Mouse (Mus musculus) cerebellum, adult 2 months (tissue): ENCODE data around the gene Cdr2. TPM values are rescaled to one million over a fixed set of nuclear protein-coding genes. Genes with fewer than 3 reads are reported as not detected.
A peak's percentile ranks its signal among the peaks of the same experiment; 100 is the strongest.
"Not testable (repeated sequence)": the region's sequence is repeated elsewhere in the genome, so short reads cannot be mapped to it uniquely, and the experiment has no call there.

Source experiments
- DNase-seq, 2 experiments: peaks; one replicate each; pipeline ENCODE4 v3.0.0; 2021
- H3K27ac ChIP-seq: fragments of 200-500 bp; 2 replicates; pipeline ENCODE4 v1.5.1; 2012; ENCODE audit warnings: low read length, control low read depth, inconsistent platforms; ENCODE audit not compliant: insufficient read depth
- H3K27me3 ChIP-seq: fragments of 200-500 bp; 2 replicates; pipeline ENCODE4 v1.6.1; 2012; ENCODE audit warnings: inconsistent platforms, mild to moderate bottlenecking, low read length, moderate library complexity; ENCODE audit not compliant: control insufficient read depth, insufficient read depth
- H3K4me1 ChIP-seq: fragments of 200-500 bp; 2 replicates; pipeline ENCODE4 v1.6.1; 2011; ENCODE audit warnings: low read length; ENCODE audit not compliant: control insufficient read depth, insufficient read depth
- H3K4me3 ChIP-seq: fragments of 200-500 bp; replicated peaks from 2 replicates; pipeline ENCODE3; 2011; ENCODE audit warnings: mild to moderate bottlenecking, low read depth, low read length, control low read depth; ENCODE audit not compliant: insufficient read depth
- CTCF ChIP-seq: fragments of 200-500 bp; IDR thresholded peaks from 2 replicates; pipeline ENCODE4 v1.5.1; 2011; ENCODE audit warnings: low read depth, mild to moderate bottlenecking, control low read depth, low read length, moderate library complexity, borderline replicate concordance; ENCODE audit not compliant: insufficient read depth
- POLR2A ChIP-seq: fragments of 200-500 bp; IDR thresholded peaks from 2 replicates; pipeline ENCODE4 v1.6.1; 2011; ENCODE audit warnings: low read length, control low read depth, borderline replicate concordance; ENCODE audit not compliant: insufficient read depth
- WGBS: fragments of 180-500 bp; shearing (Covaris S2); methylation state at CpG from one replicate; pipeline ENCODE4 v1.1.7; 2018; 5-methylcytosine and 5-hydroxymethylcytosine counted together
- polyA plus RNA-seq: library from polyadenylated mRNA; depleted of rRNA; stranded (reverse); fragments of >200 nt; gene quantifications from 2 replicates; pipeline ENCODE4 v1.2.3, GENCODE M21; 2012; rRNA removed

Gene Cdr2
- polyA plus RNA-seq = 41.7 and 50.2 TPM in 2 replicates

DNA sequence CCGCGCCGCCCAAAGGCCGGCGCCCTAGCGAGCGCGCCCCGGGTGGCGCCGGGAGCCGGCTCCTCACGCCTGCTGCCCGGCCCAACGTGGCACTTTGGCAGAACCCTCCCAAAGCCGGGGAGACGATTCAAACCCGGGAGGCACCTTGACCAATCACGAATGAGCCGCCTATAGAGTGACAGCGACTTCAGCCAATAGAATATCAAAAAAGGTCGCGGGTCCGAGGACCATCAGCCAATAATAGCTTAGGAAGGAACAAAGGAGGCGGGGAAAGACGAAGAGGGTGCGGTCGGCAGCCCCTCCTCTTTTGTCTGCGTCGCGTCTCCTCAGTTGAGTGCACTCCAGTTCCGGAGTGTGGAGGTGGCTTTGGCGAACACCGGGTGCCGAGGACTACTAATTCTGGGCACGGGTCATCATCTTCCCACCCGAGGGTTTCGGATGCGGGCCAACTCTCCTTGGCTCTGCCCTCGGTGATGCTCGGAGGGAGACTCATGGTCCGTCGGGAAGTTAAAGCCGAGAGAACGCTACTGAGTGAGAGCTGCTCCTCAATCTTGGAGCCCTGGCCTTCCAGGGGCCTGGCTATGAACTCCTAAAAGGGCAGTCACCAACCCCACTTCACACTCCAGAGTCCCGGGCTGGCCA is at the start of gene Cdr2, which contains the start of gene Mfsd13b:
Gene Cdr2 (minus strand): TSS at position 113 of the 642 bp plus-strand sequence.
Gene Mfsd13b (plus strand): TSS at position 310 of the 642 bp plus-strand sequence.
- Histone ChIP-seq H3K27ac (no peak within 1 kb of the TSS), H3K4me1 (no peaks in the 10 kb centered on the region; the same call in 1 of the 2 replicates), H3K27me3 (no peaks in the 10 kb centered on the region), H3K4me3 (peak within 1 kb of the TSS; percentile 74)
- TF ChIP-seq CTCF = no peak
- TF ChIP-seq POLR2A = peak; percentile 16; the same call in 1 of the 2 replicates
- peak; percentile 95 to 96 for DNase-seq
- under 1% methylated on average over 46 of the region's 46 CpGs for WGBS

DNA sequence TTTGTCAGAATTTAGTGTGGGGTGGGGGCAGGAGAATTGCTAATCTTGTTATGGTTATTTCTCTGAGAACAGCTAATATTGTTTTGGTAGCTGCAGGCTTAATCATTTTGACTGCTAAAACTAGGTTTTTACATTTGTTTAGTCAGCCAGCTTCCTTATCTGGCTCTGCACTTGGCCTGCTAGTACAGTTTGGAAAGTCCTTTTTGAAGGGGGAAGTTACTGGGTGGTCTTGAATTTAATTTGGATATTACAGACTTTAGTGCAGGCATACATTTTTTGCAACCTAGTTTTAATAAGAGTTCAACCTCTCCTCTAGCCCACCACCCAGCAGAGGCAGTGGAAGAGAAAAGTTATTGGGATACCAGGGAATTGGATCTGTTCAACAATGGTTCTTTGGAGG is 47.8 kb upstream of the Cdr2 start:
- not testable (repeated sequence) for H3K4me3 ChIP-seq, H3K4me1 ChIP-seq, H3K27me3 ChIP-seq, H3K27ac ChIP-seq, DNase-seq

DNA sequence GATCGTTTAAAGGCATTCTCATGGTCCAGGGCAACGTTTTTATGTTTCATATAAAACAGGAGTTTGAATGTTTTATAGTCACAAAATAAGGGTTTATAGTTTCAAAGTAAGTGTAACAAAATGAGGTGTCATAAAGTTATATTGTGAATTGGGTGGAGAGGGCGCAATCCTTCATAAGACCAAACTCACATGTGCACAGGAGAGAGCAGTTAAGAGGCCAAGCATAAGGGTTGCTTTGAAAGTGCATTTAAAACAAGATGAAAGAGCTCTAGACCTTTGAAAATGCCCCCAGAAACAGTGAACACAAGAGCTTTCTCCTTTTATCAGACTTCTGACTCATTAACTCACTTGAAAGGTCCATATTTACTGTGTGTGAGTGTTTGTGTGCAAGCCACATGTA is 44.2 kb upstream of the Cdr2 start:
- Histone ChIP-seq H3K4me1 (no peaks in the 10 kb centered on the region), H3K4me3 (no peak overlapping the region), H3K27ac (no peak overlapping the region), H3K27me3 (no peaks in the 10 kb centered on the region)
- WGBS = 64% methylated on average over 3 of the region's 3 CpGs
- TF ChIP-seq POLR2A (no peak), CTCF (no peak)
- DNase-seq = no peak

DNA sequence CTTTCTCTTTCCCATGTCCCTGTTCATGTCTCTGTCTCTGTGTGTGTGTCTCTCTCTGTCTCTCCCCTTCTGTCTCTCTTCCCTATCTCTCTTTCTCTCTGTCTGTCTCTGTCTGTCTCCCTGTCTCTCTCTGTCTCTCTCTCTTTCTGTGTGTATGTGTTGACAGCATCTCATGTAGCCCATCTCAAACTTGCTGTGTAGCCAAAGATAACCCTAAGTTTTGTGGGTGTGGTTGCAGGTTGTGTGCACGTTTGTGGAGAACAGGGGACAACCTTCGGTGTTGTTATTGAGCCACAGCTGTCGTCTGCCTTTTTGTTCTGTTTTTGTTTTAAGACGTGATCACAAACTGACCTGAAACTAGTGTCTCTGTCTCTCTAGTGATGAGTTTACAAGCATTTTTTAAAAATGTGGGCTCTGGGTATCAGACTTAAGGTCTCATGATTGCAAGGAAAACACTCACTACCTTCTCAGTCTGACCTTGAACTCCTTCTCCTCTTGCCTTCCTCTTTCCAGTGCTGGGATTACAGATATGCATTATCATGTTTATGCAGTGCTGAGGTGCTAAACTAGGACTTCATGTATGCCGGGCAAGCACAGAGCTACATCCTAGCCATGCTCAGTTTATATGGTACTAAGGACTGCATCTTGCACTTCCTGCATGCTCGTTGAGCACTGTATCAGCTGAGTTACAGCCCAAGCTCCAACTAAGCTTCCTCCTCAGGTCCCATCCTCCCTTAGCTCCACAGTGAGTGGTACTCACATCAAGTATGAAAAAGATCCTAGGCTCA is 43.3 kb upstream of the Cdr2 start:
- no peak for DNase-seq
- no peaks in the 10 kb centered on the region for H3K4me1 ChIP-seq
- no peak overlapping the region for H3K4me3 ChIP-seq
- 78% methylated on average over 6 of the region's 6 CpGs for WGBS
- TF ChIP-seq CTCF (no peak), POLR2A (no peak)
- H3K27ac ChIP-seq = no peak overlapping the region
- no peaks in the 10 kb centered on the region for H3K27me3 ChIP-seq

DNA sequence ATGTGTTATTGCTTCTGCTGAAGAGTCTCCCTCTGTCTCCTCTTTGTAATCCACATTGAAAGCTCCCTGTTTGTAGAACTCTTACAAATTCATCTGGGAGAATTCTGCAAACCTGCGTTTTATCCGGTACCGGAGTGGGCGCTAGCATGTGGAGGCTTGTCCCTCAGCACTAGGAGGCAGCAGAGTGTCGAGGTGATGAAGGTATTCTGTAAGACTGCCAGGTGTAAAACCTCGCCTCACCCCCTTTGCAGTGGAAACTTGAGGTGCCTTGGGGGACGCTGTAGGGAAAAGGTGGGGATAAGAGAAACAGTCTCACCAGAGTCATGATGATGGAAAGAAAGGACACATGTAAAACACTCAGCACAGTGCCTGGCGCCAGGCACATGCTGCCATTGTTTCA is 38.2 kb upstream of the Cdr2 start:
- DNase-seq = no peak
- Histone ChIP-seq H3K4me3 (no peak overlapping the region), H3K27ac (no peak overlapping the region), H3K27me3 (no peaks in the 10 kb centered on the region), H3K4me1 (no peaks in the 10 kb centered on the region)
- WGBS = 42% methylated on average over 8 of the region's 8 CpGs
- TF ChIP-seq CTCF = no peak
- TF ChIP-seq POLR2A = no peak

DNA sequence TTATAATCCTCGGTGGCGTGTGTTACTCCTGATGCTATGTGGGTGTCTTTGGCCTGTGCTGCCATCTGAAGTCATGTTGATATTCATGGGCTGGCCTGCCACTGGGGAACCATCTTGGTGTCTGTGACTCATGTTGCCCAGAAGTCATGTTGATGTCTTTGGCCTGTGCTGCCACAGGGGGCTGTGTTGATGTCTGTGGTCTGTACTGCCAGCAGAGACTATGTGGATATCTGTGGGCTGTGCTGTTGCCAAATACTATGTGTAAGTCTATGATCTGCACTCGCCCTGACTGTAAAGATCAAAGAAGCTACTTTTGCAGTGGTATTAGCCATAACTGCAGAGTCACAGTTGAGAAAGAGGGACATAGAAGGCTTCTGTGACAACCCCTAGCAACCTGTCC is 36.7 kb upstream of the Cdr2 start:
- no peak for DNase-seq
- no peaks in the 10 kb centered on the region for H3K4me1 ChIP-seq
- H3K27ac ChIP-seq = no peak overlapping the region
- no peaks in the 10 kb centered on the region for H3K27me3 ChIP-seq
- 85% methylated on average over 3 of the region's 3 CpGs for WGBS
- no peak for TF ChIP-seq POLR2A
- no peak for TF ChIP-seq CTCF
- no peak overlapping the region for H3K4me3 ChIP-seq

DNA sequence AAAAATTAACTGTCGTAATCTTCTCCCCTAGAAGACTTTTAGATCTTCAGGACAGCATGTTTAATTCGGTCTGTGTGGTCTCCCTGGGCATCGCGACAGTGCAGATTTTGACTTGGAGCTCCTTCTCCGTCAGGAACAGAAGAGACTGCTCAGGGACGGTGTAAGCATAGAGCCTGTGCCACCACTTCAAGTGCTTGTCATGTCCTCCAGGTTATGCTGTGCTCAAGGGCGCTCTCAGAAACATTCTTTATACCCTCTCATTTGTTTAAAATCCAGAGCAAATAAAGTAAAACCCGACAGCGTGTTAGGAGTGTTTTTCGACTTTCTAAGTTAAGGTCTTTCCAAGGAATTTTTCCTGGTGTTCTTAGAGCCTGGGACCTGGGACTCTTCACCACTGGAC is 32.4 kb upstream of the Cdr2 start:
- Histone ChIP-seq H3K4me3 (no peak overlapping the region), H3K27me3 (no peaks in the 10 kb centered on the region), H3K4me1 (no peaks in the 10 kb centered on the region), H3K27ac (no peak overlapping the region)
- 85% methylated on average over 10 of the region's 10 CpGs for WGBS
- no peak for TF ChIP-seq POLR2A
- no peak for TF ChIP-seq CTCF
- no peak for DNase-seq

DNA sequence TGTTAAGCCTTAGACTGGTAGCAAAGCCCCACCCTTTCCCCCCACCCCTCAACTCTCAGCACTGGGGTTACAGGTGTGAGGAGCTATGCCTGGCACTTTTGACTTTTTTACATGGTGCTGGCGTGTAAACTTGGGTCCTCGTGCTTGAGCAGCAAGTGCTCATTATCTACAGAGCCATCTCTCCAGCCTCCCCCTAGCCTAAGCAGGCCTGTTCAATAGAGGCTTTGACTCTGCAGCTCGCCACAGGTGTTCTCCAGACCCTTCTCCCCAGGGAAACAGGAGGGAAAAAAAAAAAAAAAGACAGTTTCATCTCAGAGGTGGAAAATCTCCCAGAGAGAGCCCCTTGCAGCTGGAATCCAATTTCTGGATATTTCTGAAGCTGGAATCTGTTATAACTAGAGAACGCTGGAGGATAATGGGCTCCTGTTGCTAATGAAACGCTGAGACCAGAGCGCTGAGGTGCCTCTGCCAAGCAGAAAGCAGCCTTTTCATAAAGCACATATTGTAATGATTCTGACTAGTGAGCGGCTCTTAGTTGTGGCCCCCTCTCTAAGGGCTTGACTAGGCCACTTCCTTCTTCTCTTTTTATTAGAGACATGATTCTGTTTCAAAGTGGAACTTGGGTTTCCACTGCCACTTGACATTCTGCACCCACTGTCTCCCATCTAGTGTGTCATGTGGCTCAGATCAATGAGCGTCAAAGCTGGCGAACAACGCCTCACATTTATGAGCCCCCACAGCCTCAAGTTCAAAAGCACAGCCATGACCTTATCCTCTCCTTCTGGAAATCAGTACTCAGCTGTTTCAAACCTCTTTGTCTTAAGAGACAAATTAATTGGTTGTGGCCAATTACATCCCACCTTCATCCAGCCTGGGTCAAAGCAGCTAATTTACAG is 29.9 kb upstream of the Cdr2 start:
- H3K27ac ChIP-seq = no peak overlapping the region

More for the DNA sequence above, 29.9 kb upstream of the Cdr2 start:
- 54% methylated on average over 10 of the region's 10 CpGs for WGBS
- Histone ChIP-seq H3K27me3 (no peaks in the 10 kb centered on the region), H3K4me3 (no peak overlapping the region), H3K4me1 (no peaks in the 10 kb centered on the region)
- no peak for DNase-seq
- TF ChIP-seq POLR2A = no peak
- no peak for TF ChIP-seq CTCF
